Mouse (Mus musculus) heart, postnatal 0 days (tissue): ENCODE results near the gene Apobec2. TPM values are rescaled to one million over a fixed set of nuclear protein-coding genes. Genes with fewer than 3 reads are reported as not detected.

ENCODE experiments used
- ATAC-seq: fragments of 200-750 bp; cut with Nextera tagmentation; 2 replicates; pipeline ENCODE4 v1.8.0; 2017; ENCODE audit warnings: low read depth, moderate number of reproducible peaks, moderate library complexity; ENCODE audit not compliant: insufficient read depth
- DNase-seq: peaks from one replicate; pipeline ENCODE4 v3.0.0-alpha.2; 2016; ENCODE audit warnings: low spot score
- H3K27ac ChIP-seq: fragments of 300-500 bp; sonication (generic); 2 replicates; pipeline ENCODE4 v1.5.1; 2014; ENCODE audit warnings: low read depth, mild to moderate bottlenecking
- H3K27me3 ChIP-seq: fragments of 300-500 bp; sonication (generic); 2 replicates; pipeline ENCODE4 v1.6.1; 2014; ENCODE audit warnings: low read length, mixed read lengths; ENCODE audit not compliant: control insufficient read depth, insufficient read depth
- H3K36me3 ChIP-seq: fragments of 300-500 bp; sonication (generic); replicated peaks from 2 replicates; pipeline ENCODE4 v1.6.1; 2014; ENCODE audit warnings: low read length, mixed read lengths; ENCODE audit not compliant: control insufficient read depth, insufficient read depth
- H3K4me1 ChIP-seq: fragments of 300-500 bp; sonication (generic); 2 replicates; pipeline ENCODE4 v1.6.1; 2014; ENCODE audit warnings: antibody characterized with exemption; ENCODE audit not compliant: control insufficient read depth, insufficient read depth
- H3K4me2 ChIP-seq: fragments of 300-500 bp; sonication (generic); 2 replicates; pipeline ENCODE4 v1.6.1; 2014; ENCODE audit warnings: low read depth, mild to moderate bottlenecking, low read length, moderate library complexity
- H3K4me3 ChIP-seq: fragments of 300-500 bp; sonication (generic); 2 replicates; pipeline ENCODE4 v1.5.1; 2014; ENCODE audit warnings: low read depth, low read length
- H3K9ac ChIP-seq: fragments of 300-500 bp; sonication (generic); replicated peaks from 2 replicates; pipeline ENCODE4 v1.6.1; 2014; ENCODE audit warnings: low read depth, low read length, mixed read lengths
- H3K9me3 ChIP-seq: fragments of 300-500 bp; sonication (generic); replicated peaks from 2 replicates; pipeline ENCODE4 v1.6.1; 2016; ENCODE audit warnings: low read length; ENCODE audit not compliant: control insufficient read depth
- CTCF ChIP-seq: IDR thresholded peaks from 2 replicates; pipeline ENCODE4 v1.5.1; 2016; ENCODE audit warnings: antibody characterized with exemption, control low read depth, low read depth
- EP300 ChIP-seq: IDR thresholded peaks from 2 replicates; pipeline ENCODE4 v1.6.1; 2016; ENCODE audit warnings: antibody characterized with exemption, low read depth
- WGBS: fragments of 180-500 bp; shearing (Covaris S2); extraction: QIAGEN DNeasy Blood & Tissue Kit; methylation state at CpG from one replicate; pipeline ENCODE4 v1.1.7; 2014; 5-methylcytosine and 5-hydroxymethylcytosine counted together
- polyA plus RNA-seq: library from polyadenylated mRNA; unstranded; fragments of >200 nt; fragmentation: Nextera tagmentation; extraction: Ambion mirVana; gene quantifications from 2 replicates; pipeline ENCODE4 v1.2.1, GENCODE M21; 2015
- total RNA-seq: library from RNA; depleted of rRNA; stranded (reverse); fragments of >200 nt; gene quantifications from 2 replicates; pipeline ENCODE4 v1.2.3, GENCODE M21; 2014; ENCODE audit warnings: low replicate concordance

The Apobec2 gene
- total and polyA plus RNA-seq, 2 experiments from 2014 or later, result 265 to 325 TPM

- TF ChIP-seq EP300 (no peak), CTCF (no peak)
- no peak for ATAC-seq
- H3K9ac ChIP-seq, result no peak overlapping the region
- no peaks in the 10 kb centered on the region for H3K27me3 ChIP-seq
- no peaks in the 10 kb centered on the region for H3K36me3 ChIP-seq
- H3K4me2 ChIP-seq, result no peak overlapping the region
- DNase-seq, result no peak
- no peaks in the 10 kb centered on the region for H3K9me3 ChIP-seq
- no peak overlapping the region for H3K4me3 ChIP-seq
- no peak overlapping the region for H3K27ac ChIP-seq
- 73% methylated on average over 5 of the region's 5 CpGs for WGBS
- H3K4me1 ChIP-seq, result peaks cover 50% of the 10 kb centered on the region
Observed at GRCm38 (mm10) chr17:48434479-48434878, 1.7 kb upstream of the Apobec2 start.

- peak overlapping the region; percentile 98; the same call in 1 of the 2 replicates for H3K27ac ChIP-seq
- no peaks in the 10 kb centered on the region for H3K27me3 ChIP-seq
- no peak overlapping the region for H3K4me2 ChIP-seq
- DNase-seq (no peak), ATAC-seq (no peak)
- H3K4me1 ChIP-seq, result peaks cover 55% of the 10 kb centered on the region
- TF ChIP-seq CTCF, result peak; percentile 20; the same call in 1 of the 2 replicates
- no peak for TF ChIP-seq EP300
- no peak overlapping the region for H3K4me3 ChIP-seq
- WGBS, result 53% methylated on average over 6 of the region's 6 CpGs
- H3K36me3 ChIP-seq, result no peaks in the 10 kb centered on the region
- no peaks in the 10 kb centered on the region for H3K9me3 ChIP-seq
- no peak overlapping the region for H3K9ac ChIP-seq
Observed at GRCm38 (mm10) chr17:48433689-48434330, 1.1 kb upstream of the Apobec2 start.

- ATAC-seq (no peak), DNase-seq (no peak)
- Histone ChIP-seq H3K27me3 (no peaks in the 10 kb centered on the region), H3K9me3 (no peaks in the 10 kb centered on the region), H3K9ac (no peak overlapping the region), H3K36me3 (no peaks in the 10 kb centered on the region), H3K4me2 (0 out of 2 replicates have a peak overlapping the region, but pooled peaks have one; percentile 60), H3K4me1 (peaks cover 61% of the 10 kb centered on the region), H3K27ac (peak overlapping the region; percentile 98), H3K4me3 (no peak overlapping the region)
- 58% methylated on average over 20 of the region's 20 CpGs for WGBS
- TF ChIP-seq EP300, result no peak
- TF ChIP-seq CTCF, result no peak
Observed at GRCm38 (mm10) chr17:48433006-48433655, 401 bp upstream of the Apobec2 start.

- WGBS, result 39% methylated on average over 5 of the region's 5 CpGs
- Histone ChIP-seq H3K4me2 (peak overlapping the region; percentile 60), H3K4me1 (peaks cover 56% of the 10 kb centered on the region), H3K27me3 (no peaks in the 10 kb centered on the region), H3K4me3 (peak overlapping the region; percentile 51), H3K36me3 (no peaks in the 10 kb centered on the region), H3K27ac (peak overlapping the region; percentile 98), H3K9me3 (no peaks in the 10 kb centered on the region), H3K9ac (peak overlapping the region; percentile 79)
- TF ChIP-seq EP300 (no peak), CTCF (no peak)
- ATAC-seq (no peak), DNase-seq (no peak)
Observed at GRCm38 (mm10) chr17:48431054-48431453, 1.7 kb downstream of the Apobec2 start.

GRCm38 (mm10) chr17:48430394-48430793 lies 2.3 kb downstream of the Apobec2 start:
- 8% methylated on average over 5 of the region's 5 CpGs for WGBS
- H3K36me3 ChIP-seq, result no peaks in the 10 kb centered on the region
- no peaks in the 10 kb centered on the region for H3K9me3 ChIP-seq
- H3K27me3 ChIP-seq, result no peaks in the 10 kb centered on the region
- H3K27ac ChIP-seq, result peak overlapping the region; percentile 98
- DNase-seq, result peak; percentile 83
- TF ChIP-seq EP300 (no peak), CTCF (no peak)
- peaks cover 56% of the 10 kb centered on the region for H3K4me1 ChIP-seq
- peak; percentile 52 for ATAC-seq
- peak overlapping the region; percentile 60 for H3K4me2 ChIP-seq
- H3K9ac ChIP-seq, result peak overlapping the region; percentile 79
- peak overlapping the region; percentile 51 for H3K4me3 ChIP-seq
